Mouse (Mus musculus) adrenal gland, postnatal 4 days (tissue): ENCODE measurements around the gene Dnmt3l. TPM values are rescaled to one million over a fixed set of nuclear protein-coding genes. Genes with fewer than 3 reads are reported as not detected.
A peak's percentile ranks its signal among the peaks of the same experiment; 100 is the strongest.
"Not testable (repeated sequence)": the region's sequence is repeated elsewhere in the genome, so short reads cannot be mapped to it uniquely, and the experiment has no call there.

ENCODE experiments used
- DNase-seq, 2 experiments: peaks; one replicate each; pipeline ENCODE4 v3.0.0; 2021 to 2022; ENCODE audit warnings: low spot score in 2 of 2, mixed read lengths in 2 of 2
- long read RNA-seq, 2 experiments: library from polyadenylated mRNA; stranded (forward); transcript quantifications; one replicate each; pipeline ENCODE4 v2.0.0; 2021
- total RNA-seq, 2 experiments: library from RNA; stranded (reverse); gene quantifications; 2 replicates each; pipeline ENCODE4 v1.2.3; 2021

The Dnmt3l gene
- 1 to 10 TPM; 2.9 to 3.2 TPM for total RNA-seq
- long read RNA-seq, experiment 1, partial matches to known transcripts, result 4 of 4 reads
- long read RNA-seq, experiment 1, other reads (novel, unspliced or antisense), result 0 of 4 reads
- long read RNA-seq, experiment 2, partial matches to known transcripts, result 2 of 2 reads
- long read RNA-seq, experiment 2, other reads (novel, unspliced or antisense), result 0 of 2 reads

DNA sequence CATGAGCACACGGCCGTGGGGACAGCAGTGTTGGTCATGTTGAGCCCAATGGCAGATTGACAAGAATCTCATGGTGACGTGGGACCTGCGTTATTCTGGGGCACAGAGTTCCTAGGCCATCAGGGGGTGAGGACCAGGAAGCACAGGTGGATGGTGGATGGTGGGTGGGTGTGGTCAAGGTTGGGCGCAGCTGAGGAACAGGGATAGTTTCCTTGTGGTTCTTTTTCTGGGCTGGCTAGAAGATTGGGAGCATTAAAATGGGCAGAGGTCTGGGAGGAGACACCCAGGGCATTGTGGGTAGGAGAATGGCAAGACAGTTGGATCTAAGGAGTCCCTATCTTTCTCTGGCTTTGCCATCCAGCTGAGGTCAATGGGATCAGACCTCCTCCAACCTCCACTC, at the start of gene Dnmt3l:
TSS of gene Dnmt3l (plus strand) at position 301 of the 400 bp plus-strand sequence.
- DNase-seq, result no peak

DNA sequence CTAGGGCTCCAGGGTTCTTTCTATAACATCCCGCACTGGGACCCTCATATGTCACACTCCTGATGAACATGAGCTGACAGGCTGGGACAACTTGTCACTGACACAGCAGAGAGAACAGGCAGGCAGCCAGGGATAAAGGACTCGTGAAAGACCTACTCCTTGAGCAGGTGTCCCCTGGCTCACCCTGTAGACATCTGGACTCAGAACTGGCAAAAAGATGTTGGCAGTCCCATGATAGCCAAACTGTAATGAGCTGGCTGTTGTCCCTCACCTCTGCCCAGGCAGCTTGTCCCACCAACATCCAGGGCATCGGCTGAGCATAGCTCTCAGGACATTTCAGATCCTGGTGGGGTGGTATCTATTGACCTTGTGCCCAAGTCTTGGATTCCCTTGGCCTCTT, 46.1 kb upstream of the Dnmt3l start:
- no peak for DNase-seq

DNA sequence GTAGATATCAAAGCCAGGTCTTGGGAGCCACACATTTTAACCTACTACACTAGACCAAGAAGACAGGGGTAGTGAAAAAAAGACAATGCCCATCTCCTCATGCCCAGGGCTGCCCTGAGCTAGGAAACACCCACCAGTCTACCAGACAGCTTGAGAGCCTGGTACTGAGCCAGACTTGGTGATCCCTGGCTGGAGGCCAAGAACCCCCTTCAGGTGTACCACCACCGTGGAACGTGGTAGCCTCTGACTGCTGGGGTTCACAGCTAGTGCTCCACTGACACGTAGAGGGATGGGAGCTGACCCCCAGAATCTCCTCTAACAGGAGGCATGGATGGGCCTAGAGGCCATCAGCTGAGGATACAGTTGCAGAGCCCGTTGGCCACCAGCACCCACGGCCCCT, 41.5 kb upstream of the Dnmt3l start:
- no peak for DNase-seq

DNA sequence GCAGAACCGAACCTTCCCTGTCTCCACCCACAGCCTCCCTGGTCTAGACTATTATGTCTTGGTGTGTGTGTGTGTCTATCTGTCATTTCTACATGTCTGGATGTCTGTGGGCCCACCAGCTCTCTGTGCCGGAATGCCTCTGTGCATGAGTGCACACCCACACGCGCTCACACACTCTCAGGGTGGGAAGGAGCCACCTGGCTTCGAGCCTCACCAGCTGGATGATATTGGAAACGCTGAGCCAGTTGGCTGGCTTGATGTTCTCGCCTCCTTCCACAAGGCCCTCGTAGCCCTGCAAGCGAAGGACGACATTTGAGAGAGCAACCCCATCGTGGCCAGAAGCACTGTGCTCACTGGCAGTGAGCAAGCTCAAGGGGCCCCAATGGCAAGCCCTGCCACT, 40.0 kb upstream of the Dnmt3l start:
- no peak for DNase-seq

DNA sequence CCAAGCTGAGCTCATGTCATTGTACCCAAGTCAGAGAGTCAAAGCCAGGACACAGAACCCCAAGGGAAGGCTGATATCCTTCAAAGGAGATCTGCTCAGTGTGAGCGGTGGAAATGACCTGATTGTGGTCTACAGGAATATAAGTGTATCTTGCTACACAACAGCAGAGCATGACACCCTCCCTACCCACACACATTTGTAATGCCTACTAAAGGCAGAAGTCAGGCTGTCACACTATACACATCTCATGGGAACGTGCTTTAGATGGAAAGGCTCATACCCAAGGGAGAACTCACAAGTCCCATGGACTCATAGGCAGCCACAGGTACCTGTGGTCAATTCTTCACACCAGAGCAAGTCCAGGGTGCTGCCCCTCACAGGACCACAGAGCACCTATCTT, 39.4 kb upstream of the Dnmt3l start:
- no peak for DNase-seq

DNA sequence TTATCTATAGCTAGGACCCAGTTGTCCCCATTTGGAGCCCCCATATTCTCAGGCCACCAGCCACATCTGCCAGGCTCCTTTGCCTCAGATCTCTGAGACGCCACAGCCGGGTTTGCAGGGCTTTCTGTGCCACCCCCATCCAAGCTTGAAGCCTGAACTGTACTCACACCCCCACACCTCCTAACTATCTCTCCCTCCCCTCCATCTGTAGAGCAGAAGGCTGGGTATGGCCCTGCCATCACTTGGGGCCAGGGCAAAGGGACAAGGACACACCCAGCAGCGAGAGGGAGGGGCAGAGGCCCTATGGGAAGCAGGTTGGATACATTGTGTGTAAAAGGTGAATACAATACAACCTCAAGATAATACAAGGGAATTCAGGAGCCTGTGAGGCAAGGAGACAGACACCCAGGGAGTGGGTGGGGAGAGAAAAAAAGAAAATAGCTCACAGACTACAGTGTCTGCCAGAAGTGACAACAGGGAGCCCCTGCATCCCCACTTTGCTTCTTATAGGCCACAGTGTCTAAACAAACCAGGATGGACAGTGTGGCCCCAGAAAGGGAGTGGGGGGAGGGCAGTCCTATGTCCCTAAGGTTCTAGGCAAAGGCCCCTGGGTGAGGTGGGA, 37.2 kb upstream of the Dnmt3l start:
- DNase-seq, result no peak

DNA sequence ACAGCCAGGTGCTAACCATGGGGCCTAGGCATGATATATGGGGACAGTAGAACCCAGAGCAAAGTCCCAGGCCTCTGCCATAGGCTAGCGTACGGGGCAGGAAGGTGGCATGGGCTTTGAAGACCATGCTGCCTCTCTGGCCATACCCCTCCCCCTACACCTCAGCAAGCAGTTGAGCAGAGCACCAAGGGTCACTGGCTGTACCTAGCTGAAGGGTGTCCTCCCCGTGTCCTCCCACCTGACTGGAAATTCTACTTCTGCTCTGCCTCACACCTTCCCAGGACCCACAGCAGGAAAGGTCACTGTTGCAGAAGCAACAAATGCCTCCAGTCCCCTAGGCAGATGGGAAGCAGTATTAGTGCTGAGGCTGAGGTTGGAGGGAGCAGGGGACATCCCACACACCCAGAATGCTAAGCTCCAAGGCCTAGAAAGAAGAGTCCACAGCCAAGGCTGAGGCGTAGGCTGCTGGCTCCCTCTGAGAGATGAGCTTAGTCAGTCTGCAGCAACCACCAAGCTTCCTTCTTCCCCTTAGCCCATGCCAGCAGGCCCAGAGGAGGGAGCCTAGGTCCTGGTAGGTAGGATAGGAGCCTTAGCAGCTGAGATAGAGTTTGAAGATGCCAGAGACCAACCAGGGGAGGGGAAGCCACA, 35.8 kb upstream of the Dnmt3l start:
- no peak for DNase-seq

DNA sequence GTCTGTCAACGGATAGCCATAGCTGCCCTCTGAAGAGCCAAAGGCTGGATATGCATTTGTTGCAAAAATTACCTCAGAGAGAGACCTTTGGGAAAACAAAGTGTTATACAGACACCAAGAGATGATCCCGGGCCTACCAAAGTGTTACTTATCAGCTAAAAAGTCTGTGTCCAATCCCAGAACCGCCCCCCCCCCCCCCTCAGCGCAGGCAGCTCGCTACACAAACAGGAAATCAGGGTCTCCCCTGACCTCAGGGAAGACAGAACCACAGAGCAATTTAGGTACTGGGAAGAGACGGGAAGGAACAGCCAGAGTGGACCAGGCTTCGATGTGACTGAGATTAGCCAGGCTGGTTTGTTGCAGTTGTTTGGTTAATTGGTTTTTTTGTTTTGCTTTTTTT, 34.5 kb upstream of the Dnmt3l start:
- DNase-seq, result no peak

DNA sequence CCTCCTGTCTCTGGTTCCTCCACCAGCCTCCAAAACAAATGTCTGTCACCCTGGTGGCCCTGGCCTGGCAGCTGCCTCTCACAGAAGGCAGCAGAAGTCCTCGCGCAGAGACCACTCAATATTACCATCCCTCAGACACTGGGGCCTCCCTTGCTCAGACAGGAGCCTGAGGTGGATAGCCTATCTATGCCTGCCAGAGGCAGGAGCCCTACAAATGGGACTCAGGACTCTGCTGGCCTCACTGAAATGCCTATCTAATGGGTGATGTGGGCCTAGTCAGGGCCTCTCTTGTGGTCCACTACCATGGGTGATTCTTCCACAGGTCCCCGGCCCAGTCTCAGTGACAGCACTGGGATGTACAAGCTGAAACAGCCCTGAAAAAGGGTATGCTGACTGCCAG, 33.6 kb upstream of the Dnmt3l start:
- no peak for DNase-seq

DNA sequence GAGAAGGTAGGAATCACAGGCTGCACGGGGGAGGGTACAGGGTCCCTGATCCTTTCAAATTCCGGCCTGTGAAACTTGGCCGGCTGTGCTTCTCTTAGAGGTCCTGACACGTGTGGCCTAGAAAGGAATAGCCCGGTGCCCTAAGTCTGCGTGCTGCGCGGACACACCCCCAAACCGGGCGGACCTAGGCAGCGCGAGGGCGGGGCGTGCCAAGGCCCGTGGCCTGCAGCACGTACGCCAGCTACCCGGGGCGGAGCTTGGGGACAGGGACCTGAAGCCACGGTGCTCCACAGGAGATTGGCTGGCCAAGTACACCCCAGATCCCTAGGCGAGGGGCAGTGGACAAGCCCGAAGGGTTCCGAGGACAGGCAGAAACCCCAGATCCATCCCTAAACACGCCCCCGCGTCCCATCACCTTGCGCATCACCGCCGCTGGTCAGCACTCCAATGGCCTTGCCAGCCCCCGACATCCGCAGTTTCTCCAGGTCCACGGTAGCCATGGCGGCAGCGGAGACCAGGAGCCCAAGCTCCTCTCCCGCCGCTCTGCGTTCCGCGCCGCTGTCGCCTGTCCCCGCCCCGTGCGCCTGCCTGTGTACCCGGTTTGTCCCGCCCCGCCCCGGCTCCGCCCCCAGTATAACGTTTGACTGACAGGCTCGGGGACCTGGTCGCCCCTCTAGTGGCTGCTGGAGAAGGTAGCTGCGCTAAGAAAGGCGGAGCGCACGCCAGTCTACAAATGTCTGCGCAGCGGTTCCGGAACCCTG, 32.4 kb upstream of the Dnmt3l start:
- DNase-seq, result peak; percentile 92 to 97

DNA sequence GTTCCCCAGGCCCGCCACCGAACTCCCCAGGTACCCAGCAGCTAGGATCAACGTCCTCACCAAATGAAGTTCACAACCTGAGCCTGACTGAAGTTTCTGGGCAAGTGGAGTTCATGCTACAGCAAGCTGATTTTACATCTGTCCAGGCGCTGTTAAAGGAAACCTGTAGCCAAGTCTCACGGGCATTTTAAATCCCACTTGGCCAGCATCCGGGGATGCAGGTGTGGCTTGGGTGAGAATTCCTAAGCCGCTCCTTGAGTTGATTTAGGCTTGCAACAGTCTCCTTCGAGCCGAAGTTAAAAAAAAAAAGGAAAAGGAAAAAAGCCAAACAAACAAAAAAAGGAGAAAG, 31.8 kb upstream of the Dnmt3l start, which contains the start of gene Pfkl:
TSS of gene Pfkl (minus strand) at position 139 of the 349 bp plus-strand sequence.
- no peak for DNase-seq

DNA sequence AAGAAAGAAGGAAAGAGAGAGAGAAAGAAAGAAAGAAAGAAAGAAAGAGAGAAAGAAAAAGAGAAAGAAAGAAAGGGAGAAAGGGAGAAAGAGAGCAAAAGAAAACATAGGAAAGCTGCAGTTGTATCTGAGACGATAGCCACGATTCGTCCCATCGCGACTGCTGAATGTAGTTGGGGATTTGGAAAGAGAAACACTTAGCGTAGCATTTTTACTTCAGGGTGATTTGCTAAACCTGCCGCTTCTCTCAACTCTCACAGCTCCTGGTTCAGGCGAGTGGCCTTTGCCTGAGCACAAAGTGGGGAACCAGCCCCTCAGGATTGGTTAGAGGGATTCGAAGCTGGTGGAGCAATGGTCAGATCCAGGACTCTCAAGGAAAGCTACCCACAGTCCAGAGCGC, 31.4 kb upstream of the Dnmt3l start:
- DNase-seq, result no peak

DNA sequence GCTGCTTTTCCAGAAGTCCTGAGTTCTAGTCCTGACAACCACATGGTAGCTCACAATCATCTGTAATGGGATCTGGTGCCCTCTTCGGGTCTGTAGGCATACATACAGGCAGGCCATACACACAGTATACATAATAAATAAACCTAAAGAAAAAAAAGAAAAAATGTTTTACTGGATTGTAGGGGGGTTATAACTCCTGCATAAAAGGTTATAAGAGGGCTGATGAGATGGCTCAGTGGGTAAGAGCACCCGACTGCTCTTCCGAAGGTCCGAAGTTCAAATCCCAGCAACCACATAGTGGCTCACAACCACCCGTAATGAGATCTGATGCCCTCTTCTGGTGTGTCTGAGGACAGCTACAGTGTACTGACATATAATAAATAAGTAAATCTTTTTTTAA, 30.6 kb upstream of the Dnmt3l start:
- DNase-seq, result not testable (repeated sequence)

DNA sequence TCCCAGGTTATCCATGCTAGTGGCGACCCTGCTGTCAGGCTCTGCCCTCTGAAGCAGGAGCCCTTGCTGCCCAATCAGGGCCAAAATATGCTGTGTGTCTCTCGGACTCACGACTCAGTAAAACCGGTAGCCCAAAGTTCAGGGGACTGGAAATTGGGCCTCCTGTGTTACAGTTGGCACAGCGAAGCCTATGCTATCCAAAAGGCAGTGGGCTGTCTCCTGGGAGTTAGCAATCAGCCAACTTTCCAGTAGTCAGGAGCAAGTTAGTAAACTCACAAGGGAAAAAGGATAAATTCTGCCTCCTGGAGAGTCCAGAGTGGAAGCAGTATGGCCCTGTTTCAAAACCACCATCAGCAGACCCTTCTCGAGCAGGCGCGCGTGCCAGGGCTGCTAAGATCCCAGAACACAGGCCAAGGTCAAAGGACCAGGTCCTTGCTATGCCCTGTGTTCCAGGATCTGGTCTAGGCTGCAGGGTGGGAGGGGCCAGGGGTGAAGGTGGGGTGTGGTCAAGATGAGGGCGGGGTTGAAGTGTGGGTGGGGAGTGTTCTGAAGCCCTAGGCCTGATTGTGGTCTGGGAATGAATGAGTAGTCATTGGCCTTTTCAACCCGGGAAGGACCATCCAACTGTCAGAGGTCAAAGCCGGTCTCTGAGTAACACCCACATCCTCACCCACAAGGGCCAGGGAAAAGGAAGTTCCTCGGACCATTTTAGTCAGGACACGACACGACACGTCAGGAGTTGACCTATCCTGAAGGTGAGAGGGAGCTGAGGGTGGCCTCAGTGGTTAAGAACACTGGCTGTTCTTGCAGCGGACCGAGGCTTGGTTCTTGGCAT, 28.9 kb upstream of the Dnmt3l start:
- no peak for DNase-seq

DNA sequence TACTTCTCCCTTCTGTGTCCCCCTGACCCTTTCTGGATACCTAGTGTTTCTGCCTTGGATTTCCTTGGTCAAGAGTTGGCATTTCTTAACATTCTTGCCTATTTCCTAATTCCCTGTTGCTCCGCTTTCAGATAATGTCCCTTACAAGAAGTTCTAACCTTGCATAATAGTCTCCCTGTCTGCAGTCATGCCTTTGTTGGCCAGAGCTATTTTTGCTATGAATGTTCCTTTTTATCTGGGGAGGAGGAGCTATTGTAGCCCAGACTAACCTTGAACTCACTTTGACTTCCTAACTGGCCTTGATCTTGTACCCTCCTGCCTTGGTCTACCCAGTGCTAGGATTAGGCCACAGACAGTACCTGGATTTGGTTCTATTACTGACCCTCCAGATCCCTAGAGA, 26.3 kb upstream of the Dnmt3l start:
- DNase-seq, result no peak

DNA sequence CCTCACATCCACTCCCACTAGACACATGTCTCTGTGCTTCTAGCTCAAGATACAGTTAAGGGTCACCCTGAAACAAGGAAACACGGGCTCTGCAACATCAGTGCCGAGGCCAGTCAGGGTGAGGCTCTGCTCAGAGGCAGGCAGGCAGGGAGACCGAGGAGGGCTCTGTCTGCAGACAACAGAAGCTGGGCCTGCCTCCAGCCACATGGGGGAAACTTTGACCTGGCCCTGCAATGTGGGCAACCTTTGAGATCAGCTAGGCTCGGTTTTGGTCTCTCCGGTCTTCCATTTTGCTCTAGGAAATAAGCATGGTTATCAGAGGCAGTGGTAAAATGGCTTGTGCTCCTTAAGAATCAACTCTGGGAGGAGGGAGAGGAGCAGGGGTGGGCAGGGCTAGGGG, 25.4 kb upstream of the Dnmt3l start:
- no peak for DNase-seq

DNA sequence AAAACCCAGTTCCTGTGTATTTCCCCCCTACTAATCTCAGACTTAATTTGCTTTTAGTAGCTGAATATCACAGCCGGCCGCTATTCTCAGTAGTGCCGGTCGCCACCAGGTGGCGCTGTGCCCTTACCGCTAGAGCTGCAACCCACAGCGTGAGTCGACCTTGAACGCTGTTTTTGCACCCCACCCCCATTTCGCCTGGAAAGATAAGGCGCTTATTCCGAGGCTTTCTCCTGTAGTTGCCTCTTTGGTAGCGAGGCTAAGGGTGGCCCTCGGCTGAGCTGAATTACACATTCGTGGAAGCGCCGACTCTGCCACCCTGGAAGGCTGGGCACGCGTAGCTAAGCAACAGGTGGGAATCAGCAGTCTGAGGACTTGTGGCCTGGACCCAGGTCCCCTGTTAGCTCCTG, 22.9 kb upstream of the Dnmt3l start:
- DNase-seq, result peak; percentile 59 to 63

DNA sequence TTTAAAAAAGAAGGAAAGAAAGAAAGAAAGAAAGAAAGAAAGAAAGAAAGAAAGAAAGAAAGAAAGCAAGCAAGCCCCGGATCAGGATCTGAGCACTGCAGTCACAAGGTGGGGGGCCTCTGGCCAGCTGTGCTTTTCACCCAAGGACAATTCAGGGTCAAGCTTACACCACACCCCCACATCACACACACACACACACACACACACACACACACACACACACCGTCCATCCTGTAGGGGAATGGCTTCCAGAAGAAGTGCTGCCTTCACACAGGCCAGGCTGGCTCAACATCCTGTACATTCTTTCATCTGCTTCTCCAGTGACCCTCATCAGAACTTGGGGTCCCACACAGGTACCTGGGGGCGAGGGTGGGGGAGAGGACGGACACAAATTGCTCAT, 22.5 kb upstream of the Dnmt3l start:
- DNase-seq, result no peak

DNA sequence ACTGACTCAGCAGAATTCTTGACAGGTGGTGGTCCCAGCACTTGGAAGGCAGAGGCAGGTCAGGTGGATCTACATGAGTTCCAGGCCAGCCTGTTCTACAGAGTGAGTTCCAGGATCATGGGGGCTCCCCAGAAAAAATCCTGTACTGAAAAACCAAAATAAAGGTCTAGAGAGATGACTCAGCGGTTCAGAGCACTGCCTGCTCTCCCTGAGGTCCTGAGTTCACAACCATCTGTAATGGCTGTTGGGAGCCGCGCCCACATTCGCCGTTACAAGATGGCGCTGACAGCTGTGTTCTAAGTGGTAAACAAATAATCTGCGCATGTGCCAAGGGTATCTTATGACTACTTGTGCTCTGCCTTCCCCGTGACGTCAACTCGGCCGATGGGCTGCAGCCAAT, 21.8 kb upstream of the Dnmt3l start:
- not testable (repeated sequence) for DNase-seq

DNA sequence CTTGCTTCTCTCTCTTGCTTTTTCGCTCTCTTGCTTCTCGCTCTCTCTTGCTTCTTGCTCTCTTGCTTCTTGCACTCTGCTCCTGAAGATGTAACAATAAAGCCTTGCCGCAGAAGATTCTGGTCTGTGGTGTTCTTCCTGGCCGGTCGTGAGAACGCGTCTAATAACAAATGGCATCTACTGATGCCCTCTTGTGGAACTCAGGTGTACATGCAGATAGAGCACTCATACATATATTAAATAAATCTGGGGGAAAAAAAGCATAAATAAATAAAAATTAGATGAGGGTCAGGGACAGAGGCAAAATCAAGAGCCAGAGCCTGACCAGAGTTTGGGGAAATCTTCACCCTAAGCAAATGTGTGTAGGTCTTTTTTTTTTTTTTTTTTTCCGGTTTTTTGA, 16.3 kb upstream of the Dnmt3l start:
- DNase-seq, result not testable (repeated sequence)

DNA sequence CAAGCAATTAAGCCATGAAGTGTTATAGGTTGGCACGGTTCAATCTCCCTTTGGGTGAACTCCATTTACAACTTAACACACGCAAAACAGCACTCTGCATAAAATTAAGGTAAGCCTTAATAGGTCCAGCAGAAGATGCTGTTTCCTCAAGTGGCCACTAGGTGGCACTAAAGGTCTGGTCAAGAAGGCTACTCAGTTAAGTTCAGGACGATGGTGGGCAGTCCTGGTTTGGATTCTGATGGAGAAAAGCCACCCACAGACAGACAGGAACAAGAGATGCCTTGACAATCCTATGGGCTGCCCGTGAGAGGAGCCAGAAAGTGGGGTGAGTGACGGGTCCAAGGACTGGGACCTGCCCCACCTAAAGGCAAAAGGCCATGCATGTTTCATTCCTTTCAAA, 13.6 kb upstream of the Dnmt3l start:
- DNase-seq, result peak in 1 of 2 experiments; percentile 50
